Mouse (Mus musculus) lung, postnatal 0 days (tissue): ENCODE measurements around the gene Tmsb4x. TPM values are rescaled to one million over a fixed set of nuclear protein-coding genes. Genes with fewer than 3 reads are reported as not detected.

Experiments
- ATAC-seq: fragments of 200-750 bp; cut with Nextera tagmentation; 2 replicates; pipeline ENCODE4 v1.8.0; 2017; ENCODE audit warnings: moderate library complexity
- DNase-seq: peaks from one replicate; pipeline ENCODE4 v3.0.0-alpha.2; 2016; ENCODE audit warnings: low spot score
- H3K27ac ChIP-seq: fragments of 300-500 bp; sonication (generic); 2 replicates; pipeline ENCODE4 v1.5.1; 2014; ENCODE audit warnings: antibody characterized with exemption, mild to moderate bottlenecking, low read length, mixed read lengths
- H3K27me3 ChIP-seq: fragments of 300-500 bp; sonication (generic); replicated peaks from 2 replicates; pipeline ENCODE4 v1.6.1; 2014; ENCODE audit warnings: low read length, mixed read lengths; ENCODE audit not compliant: insufficient read depth
- H3K36me3 ChIP-seq: fragments of 300-500 bp; sonication (generic); 2 replicates; pipeline ENCODE4 v1.6.1; 2014; ENCODE audit warnings: low read length, mixed read lengths; ENCODE audit not compliant: insufficient read depth
- H3K4me1 ChIP-seq: fragments of 300-500 bp; sonication (generic); 2 replicates; pipeline ENCODE4 v1.6.1; 2014; ENCODE audit warnings: antibody characterized with exemption, low read depth, low read length, mixed read lengths; ENCODE audit not compliant: insufficient read depth
- H3K4me2 ChIP-seq: fragments of 300-500 bp; sonication (generic); replicated peaks from 2 replicates; pipeline ENCODE4 v1.6.1; 2014; ENCODE audit warnings: low read depth, mild to moderate bottlenecking, low read length, moderate library complexity, mixed read lengths
- H3K4me3 ChIP-seq: fragments of 300-500 bp; sonication (generic); 2 replicates; pipeline ENCODE4 v1.5.1; 2014; ENCODE audit warnings: low read depth, low read length
- H3K9ac ChIP-seq: fragments of 300-500 bp; sonication (generic); replicated peaks from 2 replicates; pipeline ENCODE4 v1.6.1; 2014; ENCODE audit warnings: low read depth, mild to moderate bottlenecking
- H3K9me3 ChIP-seq: fragments of 300-500 bp; sonication (generic); 2 replicates; pipeline ENCODE4 v1.6.1; 2016; ENCODE audit warnings: low read length, mixed read lengths
- CTCF ChIP-seq: IDR thresholded peaks from 2 replicates; pipeline ENCODE4 v1.5.1; 2016; ENCODE audit warnings: antibody characterized with exemption, mild to moderate bottlenecking
- EP300 ChIP-seq: IDR thresholded peaks from 2 replicates; pipeline ENCODE4 v1.6.1; 2016; ENCODE audit warnings: antibody characterized with exemption, mild to moderate bottlenecking, control low read depth
- WGBS: fragments of 180-500 bp; shearing (Covaris S2); extraction: QIAGEN DNeasy Blood & Tissue Kit; methylation state at CpG from one replicate; pipeline ENCODE4 v1.1.7; 2014; 5-methylcytosine and 5-hydroxymethylcytosine counted together
- polyA plus RNA-seq: library from polyadenylated mRNA; unstranded; fragments of >200 nt; fragmentation: Nextera tagmentation; extraction: Ambion mirVana; gene quantifications from 2 replicates; pipeline ENCODE4 v1.2.1, GENCODE M21; 2015

Tmsb4x gene
- polyA plus RNA-seq, 1 experiment from 2014 or later, result 7,609 TPM

DNA sequence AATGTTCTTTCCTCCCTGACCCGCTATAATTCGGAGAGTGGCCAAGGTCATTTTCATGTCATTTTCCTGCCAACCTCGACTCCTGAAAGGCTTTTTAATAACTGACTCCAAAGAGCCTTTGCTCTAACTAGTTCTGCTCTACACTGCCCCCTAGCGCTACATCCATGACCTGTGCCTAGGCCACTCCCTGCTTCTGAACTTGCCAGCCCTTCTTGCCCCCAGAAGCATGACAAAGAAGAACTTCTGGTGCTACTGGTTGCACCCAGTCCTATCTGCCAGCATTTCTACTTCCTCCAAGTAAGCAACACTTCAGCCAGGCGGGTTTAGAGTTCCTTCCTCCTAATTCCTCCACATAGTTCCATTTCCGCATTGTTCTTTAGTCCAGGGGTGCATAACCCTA is 20.1 kb upstream of the Tmsb4x start:
- TF ChIP-seq EP300, result no peak
- TF ChIP-seq CTCF, result peak; percentile 55
- Histone ChIP-seq H3K9me3 (no peaks in the 10 kb centered on the region), H3K27me3 (no peaks in the 10 kb centered on the region), H3K4me1 (no peaks in the 10 kb centered on the region), H3K9ac (no peak overlapping the region), H3K4me2 (no peak overlapping the region), H3K4me3 (no peak overlapping the region), H3K27ac (peak overlapping the region; percentile 35; the same call in 1 of the 2 replicates), H3K36me3 (no peaks in the 10 kb centered on the region)
- no peak for ATAC-seq
- peak; percentile 54 for DNase-seq
- 35% methylated on average over 6 of the region's 6 CpGs for WGBS

DNA sequence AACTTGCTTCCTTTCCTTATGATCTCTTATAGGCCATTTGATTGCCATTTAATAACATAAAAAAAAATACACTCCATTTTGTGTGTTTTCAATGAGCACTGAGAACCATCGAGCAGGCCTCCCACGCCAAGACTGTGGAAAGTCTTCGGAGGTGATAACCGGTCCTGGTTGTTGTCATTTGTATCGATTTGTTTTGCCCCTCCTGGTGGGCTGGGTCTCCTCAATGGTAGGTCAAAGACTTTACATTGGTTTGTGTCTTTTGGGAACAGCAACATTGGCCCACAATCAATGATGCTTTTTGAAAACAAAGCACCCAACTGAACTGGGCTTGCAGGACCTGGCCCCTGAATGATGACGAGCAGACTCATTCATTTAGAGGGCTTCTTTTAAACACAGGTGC is 18.6 kb upstream of the Tmsb4x start:
- no peak for DNase-seq
- Histone ChIP-seq H3K4me3 (no peak overlapping the region), H3K9me3 (no peaks in the 10 kb centered on the region), H3K27ac (no peak overlapping the region), H3K9ac (no peak overlapping the region), H3K4me2 (no peak overlapping the region), H3K36me3 (no peaks in the 10 kb centered on the region), H3K27me3 (no peaks in the 10 kb centered on the region), H3K4me1 (no peaks in the 10 kb centered on the region)
- no peak for ATAC-seq
- WGBS, result 91% methylated on average over 6 of the region's 6 CpGs
- no peak for TF ChIP-seq EP300
- no peak for TF ChIP-seq CTCF

DNA sequence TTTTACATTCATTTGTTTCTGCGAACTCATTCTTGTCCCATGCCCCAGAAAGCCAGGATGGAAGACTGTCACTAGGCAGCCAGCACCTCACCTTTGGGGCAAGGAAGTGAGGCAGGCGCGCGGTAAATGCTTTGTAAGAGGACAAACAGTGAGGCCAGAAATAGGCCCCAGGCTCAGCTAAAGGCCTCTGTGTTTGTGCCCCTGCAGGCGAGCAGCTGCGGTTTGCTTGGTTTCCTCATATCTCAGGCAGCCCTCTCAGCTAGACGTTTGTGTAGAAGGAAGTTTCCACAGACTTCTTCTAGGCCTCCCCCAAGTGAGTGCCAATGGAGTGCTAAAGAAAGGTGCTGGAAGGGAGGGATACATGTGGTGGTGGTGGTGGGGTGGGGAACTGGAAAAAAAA is 18.0 kb upstream of the Tmsb4x start:
- Histone ChIP-seq H3K4me1 (no peaks in the 10 kb centered on the region), H3K4me3 (no peak overlapping the region), H3K27ac (0 out of 2 replicates have a peak overlapping the region, but pooled peaks have one; percentile 14), H3K27me3 (no peaks in the 10 kb centered on the region), H3K9ac (no peak overlapping the region), H3K4me2 (no peak overlapping the region), H3K9me3 (no peaks in the 10 kb centered on the region), H3K36me3 (no peaks in the 10 kb centered on the region)
- DNase-seq (peak; percentile 10), ATAC-seq (no peak)
- no peak for TF ChIP-seq CTCF
- no peak for TF ChIP-seq EP300
- WGBS, result 69% methylated on average over 7 of the region's 7 CpGs

DNA sequence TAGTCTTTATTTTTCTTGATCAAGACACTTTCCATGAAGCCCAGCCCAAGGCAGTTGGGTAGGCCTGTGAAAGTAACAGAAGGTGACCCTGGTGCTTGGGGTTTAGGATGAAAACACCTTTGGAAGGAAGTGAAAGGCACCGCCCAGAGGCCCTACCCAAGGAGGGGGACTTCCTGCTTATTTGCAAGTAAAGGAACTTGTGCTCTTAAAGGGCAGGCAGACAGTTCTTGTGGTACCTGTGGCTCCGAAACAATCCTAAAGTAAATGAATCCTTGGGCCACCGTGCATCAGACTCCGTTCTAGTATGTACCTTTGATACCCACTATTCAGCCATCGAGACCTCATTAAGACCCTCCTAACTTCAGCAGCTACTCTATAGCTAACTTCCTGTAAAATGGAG is 17.5 kb upstream of the Tmsb4x start:
- H3K27ac ChIP-seq, result 0 out of 2 replicates have a peak overlapping the region, but pooled peaks have one; percentile 14
- no peak overlapping the region for H3K4me2 ChIP-seq
- DNase-seq, result no peak
- no peak overlapping the region for H3K4me3 ChIP-seq
- no peak for TF ChIP-seq EP300
- TF ChIP-seq CTCF, result no peak
- no peaks in the 10 kb centered on the region for H3K36me3 ChIP-seq
- H3K27me3 ChIP-seq, result no peaks in the 10 kb centered on the region
- whole genome bisulfite sequencing, result 85% methylated on average over 5 of the region's 5 CpGs
- no peaks in the 10 kb centered on the region for H3K4me1 ChIP-seq
- H3K9me3 ChIP-seq, result no peaks in the 10 kb centered on the region
- H3K9ac ChIP-seq, result no peak overlapping the region
- ATAC-seq, result no peak

DNA sequence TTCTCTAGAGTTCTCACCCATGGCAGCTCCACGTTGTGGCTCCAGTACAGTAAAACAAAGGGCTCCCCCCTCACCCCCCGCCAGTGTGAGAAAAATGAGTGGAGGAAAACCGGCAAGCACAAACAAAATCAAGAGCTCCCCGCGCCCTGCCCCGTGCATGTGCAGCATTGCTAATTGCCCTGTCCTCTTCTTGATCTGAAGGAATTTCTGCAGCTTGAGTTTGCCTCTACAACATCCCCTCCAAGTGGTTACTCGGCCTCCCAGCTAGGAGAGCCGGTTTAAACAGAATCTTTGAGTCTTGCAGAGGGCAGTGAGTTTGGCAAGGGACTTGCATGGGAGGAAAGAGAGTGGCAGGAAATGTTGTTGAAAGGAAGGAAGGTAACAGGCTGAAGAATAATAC is 3.6 kb upstream of the Tmsb4x start:
- DNase-seq, result peak; percentile 82
- H3K9me3 ChIP-seq, result no peaks in the 10 kb centered on the region
- H3K36me3 ChIP-seq, result no peaks in the 10 kb centered on the region
- H3K4me1 ChIP-seq, result peaks cover 3% of the 10 kb centered on the region; the same call in 1 of the 2 replicates
- no peak overlapping the region for H3K4me3 ChIP-seq
- TF ChIP-seq CTCF, result peak; percentile 71
- no peak for TF ChIP-seq EP300
- H3K27me3 ChIP-seq, result no peaks in the 10 kb centered on the region
- peak; percentile 63 for ATAC-seq
- H3K9ac ChIP-seq, result no peak overlapping the region
- WGBS, result 9% methylated on average over 8 of the region's 8 CpGs
- peak overlapping the region; percentile 20; the same call in 1 of the 2 replicates for H3K4me2 ChIP-seq
- H3K27ac ChIP-seq, result 0 out of 2 replicates have a peak overlapping the region, but pooled peaks have one; percentile 52

DNA sequence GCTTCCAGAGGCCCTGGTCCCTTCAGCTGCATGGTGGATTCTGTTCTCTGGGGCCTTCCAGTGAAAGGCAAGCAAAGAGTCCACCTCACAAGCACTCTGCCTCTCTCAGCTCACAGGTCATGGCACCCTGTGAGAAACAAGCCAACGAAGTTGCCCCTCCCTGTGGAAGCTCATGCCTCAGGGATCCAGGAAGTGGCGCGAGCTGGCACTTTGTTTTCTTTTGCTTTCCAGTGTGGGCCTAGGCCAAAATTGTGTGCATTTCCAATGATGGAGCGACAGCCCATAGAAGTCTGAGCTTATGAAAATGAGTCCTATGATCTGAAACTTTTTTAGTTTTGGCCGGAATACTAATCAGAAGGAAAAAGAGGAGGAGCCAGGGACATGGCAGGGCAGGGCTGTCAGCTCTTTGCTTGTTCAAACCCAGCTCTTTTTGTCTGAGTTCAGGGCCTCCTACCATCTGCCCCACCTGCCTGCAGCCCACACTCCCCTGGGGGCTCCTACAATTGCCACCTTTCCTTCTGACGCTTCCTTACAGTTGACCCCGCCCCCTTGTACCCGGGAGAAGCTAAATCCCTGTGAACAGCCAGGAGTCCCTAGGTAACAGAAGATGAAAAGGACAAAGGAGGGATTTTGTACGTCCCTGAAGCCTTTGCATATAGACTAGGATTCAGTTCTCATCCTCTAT is 2.9 kb upstream of the Tmsb4x start:
- H3K4me2 ChIP-seq, result peak overlapping the region; percentile 20
- peak overlapping the region; percentile 52; the same call in 1 of the 2 replicates for H3K27ac ChIP-seq
- no peak for ATAC-seq
- no peaks in the 10 kb centered on the region for H3K36me3 ChIP-seq
- TF ChIP-seq EP300, result no peak
- no peak for TF ChIP-seq CTCF
- peaks cover 3% of the 10 kb centered on the region; the same call in 1 of the 2 replicates for H3K4me1 ChIP-seq
- no peak overlapping the region for H3K9ac ChIP-seq
- H3K27me3 ChIP-seq, result no peaks in the 10 kb centered on the region
- no peaks in the 10 kb centered on the region for H3K9me3 ChIP-seq
- peak; percentile 30 for DNase-seq
- WGBS, result 48% methylated on average over 9 of the region's 9 CpGs
- no peak overlapping the region for H3K4me3 ChIP-seq
